Mouse (Mus musculus) layer of hippocampus, postnatal 10 days (tissue): ENCODE measurements around the gene Nps. TPM values are rescaled to one million over a fixed set of nuclear protein-coding genes. Genes with fewer than 3 reads are reported as not detected.

Experiments
- total RNA-seq, 2 experiments: library from RNA; stranded (reverse); gene quantifications; 2 replicates each; pipeline ENCODE4 v1.2.3; 2021

Nps gene
- total RNA-seq, 2 experiments from 2014 or later: not detected

Other genes starting within 250 kb of the Nps start
- not detected for gene Foxi2, start 151.6 kb downstream of the Nps start, total RNA-seq